Mouse (Mus musculus): ENCODE results near the gene Cnih4. TPM values are rescaled to one million over a fixed set of nuclear protein-coding genes. Genes with fewer than 3 reads are reported as not detected.

Cnih4 gene
- polyA plus RNA-seq, 1 experiment = 56.8 TPM

DNA sequence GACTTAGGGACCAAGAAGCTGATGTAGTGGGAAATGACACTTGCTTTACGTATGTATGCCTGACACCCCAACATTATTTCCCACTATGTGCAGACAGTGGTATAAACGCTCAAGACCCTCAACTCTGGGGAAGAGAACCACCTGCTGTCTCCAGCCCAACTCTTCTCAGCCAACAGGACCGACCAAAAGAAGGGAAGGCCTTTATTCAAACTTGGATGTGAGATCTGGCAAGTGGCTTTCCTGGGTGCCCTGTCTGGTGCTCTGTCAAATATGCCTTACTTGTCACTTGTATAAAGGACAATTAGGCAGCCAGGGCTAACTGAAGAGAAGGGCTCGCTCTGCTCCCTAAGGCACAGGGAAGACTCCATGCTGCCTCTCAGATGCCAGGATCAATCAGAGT is 55.0 kb downstream of the Cnih4 start:
- Histone ChIP-seq H3K36me3 (ENCODE audit: control insufficient read depth, insufficient read depth) (peaks cover 72% of the 10 kb centered on the region), H3K79me2 (ENCODE audit: control insufficient read depth, insufficient read depth) (no peaks in the 10 kb centered on the region), H3K4me2 (ENCODE audit: low read depth) (no peak overlapping the region), H3K27me3 (ENCODE audit: control insufficient read depth, insufficient read depth, insufficient read length) (no peaks in the 10 kb centered on the region), H3K4me3 (no peak overlapping the region), H3ac (ENCODE audit: control insufficient read depth, insufficient read length) (no peak overlapping the region)
- TF ChIP-seq TCF3 (IDR thresholded peaks at IDR 0.05; ENCODE audit: insufficient read length, low read depth) = no peak
- no peak for TF ChIP-seq MAX (IDR thresholded peaks at IDR 0.05; ENCODE audit: low read depth)
- no peak for TF ChIP-seq USF1 (IDR thresholded peaks at IDR 0.05; ENCODE audit: low read depth)
- TF ChIP-seq POLR2AphosphoS2 (IDR thresholded peaks at IDR 0.05; ENCODE audit: insufficient read length, low read depth) = no peak
- no peak for TF ChIP-seq MYOD1 (IDR thresholded peaks at IDR 0.05; ENCODE audit: control insufficient read depth in 1 of 3, insufficient read length in 2 of 3, low read depth in 2 of 3)
- no peak for TF ChIP-seq MYOG (IDR thresholded peaks at IDR 0.05; ENCODE audit: control insufficient read depth in 1 of 3, insufficient read depth in 1 of 3, insufficient read length in 2 of 3, low read depth in 2 of 3)
- no peak for TF ChIP-seq CEBPB (IDR thresholded peaks at IDR 0.05; ENCODE audit: insufficient read depth, poor library complexity, severe bottlenecking)
- no peak for TF ChIP-seq REST (IDR thresholded peaks at IDR 0.05; ENCODE audit: insufficient read depth, insufficient read length)
- no peak for TF ChIP-seq E2F4 (IDR thresholded peaks at IDR 0.05; ENCODE audit: insufficient read depth)
- TF ChIP-seq TCF12 (IDR thresholded peaks at IDR 0.05; ENCODE audit: insufficient read depth, poor library complexity, severe bottlenecking) = no peak
- TF ChIP-seq SRF (IDR thresholded peaks at IDR 0.05; ENCODE audit: control insufficient read depth, insufficient read length, low read depth) = no peak
- TF ChIP-seq POLR2A (IDR thresholded peaks at IDR 0.05; ENCODE audit: insufficient read length, low read depth) = no peak

GRCm38 (mm10) chr1:181210147-181210546 is 65.7 kb downstream of the Cnih4 start:
- peak overlapping the region; percentile 52 for H3ac ChIP-seq (ENCODE audit: control insufficient read depth, insufficient read length)
- TF ChIP-seq POLR2A (IDR thresholded peaks at IDR 0.05; ENCODE audit: insufficient read length, low read depth) = no peak
- no peak for TF ChIP-seq MAX (IDR thresholded peaks at IDR 0.05; ENCODE audit: low read depth)
- no peak for TF ChIP-seq POLR2AphosphoS2 (IDR thresholded peaks at IDR 0.05; ENCODE audit: insufficient read length, low read depth)
- TF ChIP-seq REST (IDR thresholded peaks at IDR 0.05; ENCODE audit: insufficient read depth, insufficient read length) = no peak
- no peak for TF ChIP-seq TCF3 (IDR thresholded peaks at IDR 0.05; ENCODE audit: insufficient read length, low read depth)
- TF ChIP-seq E2F4 (IDR thresholded peaks at IDR 0.05; ENCODE audit: insufficient read depth) = no peak
- TF ChIP-seq CEBPB (IDR thresholded peaks at IDR 0.05; ENCODE audit: insufficient read depth, poor library complexity, severe bottlenecking) = no peak
- no peak for TF ChIP-seq SRF (IDR thresholded peaks at IDR 0.05; ENCODE audit: control insufficient read depth, insufficient read length, low read depth)
- no peak for TF ChIP-seq MYOD1 (IDR thresholded peaks at IDR 0.05; ENCODE audit: control insufficient read depth in 1 of 3, insufficient read length in 2 of 3, low read depth in 2 of 3)
- no peak for TF ChIP-seq USF1 (IDR thresholded peaks at IDR 0.05; ENCODE audit: low read depth)
- no peak for TF ChIP-seq MYOG (IDR thresholded peaks at IDR 0.05; ENCODE audit: control insufficient read depth in 1 of 3, insufficient read depth in 1 of 3, insufficient read length in 2 of 3, low read depth in 2 of 3)
- TF ChIP-seq TCF12 (IDR thresholded peaks at IDR 0.05; ENCODE audit: insufficient read depth, poor library complexity, severe bottlenecking) = no peak
- peaks cover 26% of the 10 kb centered on the region for H3K36me3 ChIP-seq (ENCODE audit: control insufficient read depth, insufficient read depth)
- peak overlapping the region; percentile 62 for H3K4me3 ChIP-seq
- peak overlapping the region; percentile 99 for H3K4me2 ChIP-seq (ENCODE audit: low read depth)
- no peaks in the 10 kb centered on the region for H3K27me3 ChIP-seq (ENCODE audit: control insufficient read depth, insufficient read depth, insufficient read length)
- peaks cover 72% of the 10 kb centered on the region for H3K79me2 ChIP-seq (ENCODE audit: control insufficient read depth, insufficient read depth)

DNA sequence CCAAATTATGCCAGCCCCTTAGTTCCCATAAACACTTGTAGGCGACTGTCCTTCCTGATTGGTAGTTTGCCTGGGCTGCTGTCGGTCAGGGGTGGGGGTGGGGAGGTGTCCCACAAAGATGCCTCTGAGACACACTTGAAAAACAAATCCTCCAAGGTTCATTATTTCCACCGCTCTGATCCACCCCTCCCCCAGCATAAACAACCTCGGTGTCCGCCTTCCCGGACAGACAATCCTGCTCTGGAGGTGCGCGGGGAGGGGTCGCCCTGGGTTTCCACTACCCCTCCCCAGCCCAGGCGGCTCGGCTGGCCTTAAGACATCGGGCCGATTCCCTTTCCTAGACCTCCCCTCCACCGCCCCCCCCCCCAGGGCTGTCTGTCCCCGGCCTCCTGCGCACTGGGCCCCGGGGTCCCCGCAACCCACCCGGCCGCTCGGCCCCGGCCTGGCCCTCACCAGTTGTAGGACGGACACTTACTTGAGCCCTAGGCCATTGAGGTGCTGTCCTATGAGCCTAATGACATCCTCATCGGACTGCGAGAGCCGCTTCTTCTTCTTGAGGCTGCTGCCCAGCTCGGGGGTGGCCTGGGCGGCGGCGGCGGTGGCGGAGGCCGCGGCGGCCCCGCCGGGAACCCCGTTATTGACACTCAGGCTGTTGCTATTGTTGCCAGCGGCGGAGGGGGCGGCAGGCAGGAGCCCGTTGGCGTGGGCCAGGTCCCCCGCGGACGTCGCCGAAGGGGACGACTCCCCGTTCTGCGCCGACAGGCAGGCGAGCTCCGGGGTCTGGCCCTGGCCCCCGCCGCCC is 66.3 kb downstream of the Cnih4 start:
- Histone ChIP-seq H3K4me2 (ENCODE audit: low read depth) (peak overlapping the region; percentile 99), H3ac (ENCODE audit: control insufficient read depth, insufficient read length) (peak overlapping the region; percentile 52), H3K27me3 (ENCODE audit: control insufficient read depth, insufficient read depth, insufficient read length) (no peaks in the 10 kb centered on the region), H3K36me3 (ENCODE audit: control insufficient read depth, insufficient read depth) (peaks cover 20% of the 10 kb centered on the region), H3K4me3 (peak overlapping the region; percentile 62), H3K79me2 (ENCODE audit: control insufficient read depth, insufficient read depth) (peaks cover 66% of the 10 kb centered on the region)
- TF ChIP-seq POLR2AphosphoS2 (IDR thresholded peaks at IDR 0.05; ENCODE audit: insufficient read length, low read depth) = peak; percentile 31
- no peak for TF ChIP-seq E2F4 (IDR thresholded peaks at IDR 0.05; ENCODE audit: insufficient read depth)

- H3ac ChIP-seq (ENCODE audit: control insufficient read depth, insufficient read length) = peak overlapping the region; percentile 52
- peaks cover 59% of the 10 kb centered on the region for H3K79me2 ChIP-seq (ENCODE audit: control insufficient read depth, insufficient read depth)
- H3K27me3 ChIP-seq (ENCODE audit: control insufficient read depth, insufficient read depth, insufficient read length) = no peaks in the 10 kb centered on the region
- H3K4me3 ChIP-seq = peak overlapping the region; percentile 62
- no peak overlapping the region for H3K4me2 ChIP-seq (ENCODE audit: low read depth)
- peaks cover 14% of the 10 kb centered on the region for H3K36me3 ChIP-seq (ENCODE audit: control insufficient read depth, insufficient read depth)
- no peak for TF ChIP-seq MYOG (IDR thresholded peaks at IDR 0.05; ENCODE audit: control insufficient read depth in 1 of 3, insufficient read depth in 1 of 3, insufficient read length in 2 of 3, low read depth in 2 of 3)
- no peak for TF ChIP-seq REST (IDR thresholded peaks at IDR 0.05; ENCODE audit: insufficient read depth, insufficient read length)
- TF ChIP-seq CEBPB (IDR thresholded peaks at IDR 0.05; ENCODE audit: insufficient read depth, poor library complexity, severe bottlenecking) = no peak
- TF ChIP-seq USF1 (IDR thresholded peaks at IDR 0.05; ENCODE audit: low read depth) = no peak
- no peak for TF ChIP-seq SRF (IDR thresholded peaks at IDR 0.05; ENCODE audit: control insufficient read depth, insufficient read length, low read depth)
- no peak for TF ChIP-seq MAX (IDR thresholded peaks at IDR 0.05; ENCODE audit: low read depth)
- no peak for TF ChIP-seq TCF12 (IDR thresholded peaks at IDR 0.05; ENCODE audit: insufficient read depth, poor library complexity, severe bottlenecking)
- TF ChIP-seq TCF3 (IDR thresholded peaks at IDR 0.05; ENCODE audit: insufficient read length, low read depth) = no peak
- TF ChIP-seq MYOD1 (IDR thresholded peaks at IDR 0.05; ENCODE audit: control insufficient read depth in 1 of 3, insufficient read length in 2 of 3, low read depth in 2 of 3) = no peak
- no peak for TF ChIP-seq E2F4 (IDR thresholded peaks at IDR 0.05; ENCODE audit: insufficient read depth)
- no peak for TF ChIP-seq POLR2A (IDR thresholded peaks at IDR 0.05; ENCODE audit: insufficient read length, low read depth)
- no peak for TF ChIP-seq POLR2AphosphoS2 (IDR thresholded peaks at IDR 0.05; ENCODE audit: insufficient read length, low read depth)
Measured at GRCm38 (mm10) chr1:181211403-181211919, 67.0 kb downstream of the Cnih4 start.

Data from myocyte (in vitro differentiated cells).